Mouse (Mus musculus): ENCODE data around the gene Ripor3. TPM values are rescaled to one million over a fixed set of nuclear protein-coding genes. Genes with fewer than 3 reads are reported as not detected.

Gene Ripor3
- polyA plus RNA-seq, 1 experiment from 2014 or later = 0.98 TPM

- Histone ChIP-seq H3K9ac (replicated peaks) (no peak overlapping the region), H3K4me3 (replicated peaks) (no peak overlapping the region), H3K4me2 (no peak overlapping the region), H3K27me3 (no peaks in the 10 kb centered on the region), H3K9me3 (no peaks in the 10 kb centered on the region), H3K27ac (no peak overlapping the region), H3K4me1 (replicated peaks) (peaks cover 68% of the 10 kb centered on the region), H3K36me3 (no peaks in the 10 kb centered on the region)
- 79% methylated on average over 12 of the region's 12 CpGs for WGBS
- ATAC-seq (ENCODE audit: insufficient number of reproducible peaks, insufficient read depth, low FRiP score, low TSS enrichment, low read depth) = no peak
These were observed 67.3 kb downstream of the Ripor3 start for GRCm38 (mm10) chr2:167942926-167943633.

DNA sequence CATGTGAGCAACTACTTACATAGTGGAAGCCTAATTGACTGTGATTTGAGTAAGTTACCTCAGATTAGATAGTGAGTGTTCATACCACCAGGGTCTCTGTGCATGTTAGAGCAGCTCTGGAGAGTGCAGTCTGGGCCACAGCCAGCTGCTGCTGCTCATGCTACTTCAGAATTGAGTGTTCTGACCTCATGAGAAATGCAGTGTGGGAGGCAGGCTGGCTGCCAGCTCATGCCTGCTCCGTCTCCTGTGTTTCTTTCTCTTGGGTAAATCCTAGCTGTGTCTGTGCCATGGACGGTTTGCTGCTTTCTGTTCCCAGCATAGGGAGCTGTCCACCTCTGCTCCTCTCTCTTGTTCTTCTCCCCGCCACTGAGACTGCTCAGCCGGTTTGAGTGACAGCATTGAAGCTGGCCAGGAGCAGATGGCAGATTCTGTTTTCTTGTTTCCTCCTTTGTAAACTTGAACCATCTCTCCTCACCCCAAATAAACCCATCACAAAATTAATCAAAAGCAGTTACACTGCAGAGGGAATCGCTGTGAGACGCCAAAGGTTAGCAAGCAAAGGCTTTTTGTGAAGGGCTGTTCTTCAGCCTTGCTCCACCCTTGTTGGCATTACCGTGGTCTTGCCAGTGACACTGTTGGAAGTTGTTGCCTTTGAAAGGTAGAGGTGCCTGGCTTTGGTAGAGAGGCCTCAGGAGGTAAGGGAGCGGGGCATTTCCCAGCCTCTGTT, 68.1 kb downstream of the Ripor3 start:
- no peaks in the 10 kb centered on the region for H3K27me3 ChIP-seq
- 0 out of 2 replicates have a peak overlapping the region, but pooled peaks have one; percentile 30 for H3K27ac ChIP-seq
- no peak for ATAC-seq (ENCODE audit: insufficient number of reproducible peaks, insufficient read depth, low FRiP score, low TSS enrichment, low read depth)
- H3K4me1 ChIP-seq (replicated peaks) = peaks cover 64% of the 10 kb centered on the region
- no peaks in the 10 kb centered on the region for H3K36me3 ChIP-seq
- H3K4me2 ChIP-seq = no peak overlapping the region
- H3K9ac ChIP-seq (replicated peaks) = 0 out of 2 replicates have a peak overlapping the region, but pooled peaks have one; percentile 4
- no peak overlapping the region for H3K4me3 ChIP-seq (replicated peaks)
- WGBS = 55% methylated on average over 8 of the region's 8 CpGs
- H3K9me3 ChIP-seq = no peaks in the 10 kb centered on the region

DNA sequence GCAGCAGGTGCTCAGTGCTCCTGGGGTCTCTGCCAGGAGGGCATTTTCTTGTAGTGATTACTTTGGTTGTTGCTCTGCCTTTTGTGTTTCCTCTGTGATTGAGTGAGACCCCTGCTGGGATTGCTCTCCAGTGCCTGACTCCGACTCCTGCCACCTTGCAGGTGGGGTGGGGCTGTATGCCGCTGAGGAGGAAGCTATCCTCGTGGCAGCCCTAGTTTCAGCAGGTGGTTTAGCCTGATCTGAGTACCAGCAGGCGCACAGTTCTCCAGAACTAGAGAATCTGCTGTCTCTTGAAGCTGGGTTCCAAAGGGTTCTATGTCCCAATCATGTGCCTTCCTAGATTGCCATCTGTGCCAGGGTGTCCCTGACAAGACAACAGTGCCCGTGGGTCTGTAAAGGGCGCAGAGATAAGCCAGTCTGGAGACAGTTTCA, 68.7 kb downstream of the Ripor3 start:
- H3K9me3 ChIP-seq = no peaks in the 10 kb centered on the region
- H3K9ac ChIP-seq (replicated peaks) = 0 out of 2 replicates have a peak overlapping the region, but pooled peaks have one; percentile 4
- peaks cover 64% of the 10 kb centered on the region for H3K4me1 ChIP-seq (replicated peaks)
- H3K4me3 ChIP-seq (replicated peaks) = no peak overlapping the region
- H3K27ac ChIP-seq = no peak overlapping the region
- 56% methylated on average over 6 of the region's 6 CpGs for WGBS
- ATAC-seq (ENCODE audit: insufficient number of reproducible peaks, insufficient read depth, low FRiP score, low TSS enrichment, low read depth) = no peak
- no peak overlapping the region for H3K4me2 ChIP-seq
- no peaks in the 10 kb centered on the region for H3K36me3 ChIP-seq
- H3K27me3 ChIP-seq = no peaks in the 10 kb centered on the region

GRCm38 (mm10) chr2:167941320-167941719, 69.1 kb downstream of the Ripor3 start:
- ATAC-seq (ENCODE audit: insufficient number of reproducible peaks, insufficient read depth, low FRiP score, low TSS enrichment, low read depth) = no peak
- no peak overlapping the region for H3K27ac ChIP-seq
- H3K27me3 ChIP-seq = no peaks in the 10 kb centered on the region
- peaks cover 64% of the 10 kb centered on the region for H3K4me1 ChIP-seq (replicated peaks)
- no peaks in the 10 kb centered on the region for H3K9me3 ChIP-seq
- 63% methylated on average over 4 of the region's 4 CpGs for WGBS
- H3K4me2 ChIP-seq = no peak overlapping the region
- no peaks in the 10 kb centered on the region for H3K36me3 ChIP-seq
- no peak overlapping the region for H3K4me3 ChIP-seq (replicated peaks)
- H3K9ac ChIP-seq (replicated peaks) = no peak overlapping the region

DNA sequence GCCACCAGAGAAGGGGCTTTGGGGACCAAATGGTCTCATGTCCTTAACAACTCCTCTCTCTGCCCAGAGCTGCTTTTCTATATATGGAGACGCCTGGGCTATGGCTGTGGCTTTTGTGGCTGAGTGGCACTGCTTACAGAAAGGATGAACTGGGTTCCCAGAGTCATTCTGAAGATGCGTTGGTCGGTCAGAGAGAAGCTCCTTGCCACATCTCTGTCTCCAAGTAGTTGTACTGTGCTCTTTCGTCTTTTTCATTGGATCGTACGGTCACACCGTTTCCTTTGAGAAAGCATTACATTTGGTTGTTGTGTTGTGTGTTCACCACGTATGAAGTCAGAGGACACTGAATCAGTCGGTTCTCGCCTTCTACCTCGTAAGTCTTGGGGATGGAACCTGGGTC, 69.8 kb downstream of the Ripor3 start:
- 87% methylated on average over 11 of the region's 11 CpGs for WGBS
- no peak overlapping the region for H3K4me2 ChIP-seq
- H3K27ac ChIP-seq = no peak overlapping the region
- no peak overlapping the region for H3K9ac ChIP-seq (replicated peaks)
- no peaks in the 10 kb centered on the region for H3K9me3 ChIP-seq
- peaks cover 61% of the 10 kb centered on the region for H3K4me1 ChIP-seq (replicated peaks)
- no peaks in the 10 kb centered on the region for H3K36me3 ChIP-seq
- H3K4me3 ChIP-seq (replicated peaks) = no peak overlapping the region
- no peak for ATAC-seq (ENCODE audit: insufficient number of reproducible peaks, insufficient read depth, low FRiP score, low TSS enrichment, low read depth)
- no peaks in the 10 kb centered on the region for H3K27me3 ChIP-seq

DNA sequence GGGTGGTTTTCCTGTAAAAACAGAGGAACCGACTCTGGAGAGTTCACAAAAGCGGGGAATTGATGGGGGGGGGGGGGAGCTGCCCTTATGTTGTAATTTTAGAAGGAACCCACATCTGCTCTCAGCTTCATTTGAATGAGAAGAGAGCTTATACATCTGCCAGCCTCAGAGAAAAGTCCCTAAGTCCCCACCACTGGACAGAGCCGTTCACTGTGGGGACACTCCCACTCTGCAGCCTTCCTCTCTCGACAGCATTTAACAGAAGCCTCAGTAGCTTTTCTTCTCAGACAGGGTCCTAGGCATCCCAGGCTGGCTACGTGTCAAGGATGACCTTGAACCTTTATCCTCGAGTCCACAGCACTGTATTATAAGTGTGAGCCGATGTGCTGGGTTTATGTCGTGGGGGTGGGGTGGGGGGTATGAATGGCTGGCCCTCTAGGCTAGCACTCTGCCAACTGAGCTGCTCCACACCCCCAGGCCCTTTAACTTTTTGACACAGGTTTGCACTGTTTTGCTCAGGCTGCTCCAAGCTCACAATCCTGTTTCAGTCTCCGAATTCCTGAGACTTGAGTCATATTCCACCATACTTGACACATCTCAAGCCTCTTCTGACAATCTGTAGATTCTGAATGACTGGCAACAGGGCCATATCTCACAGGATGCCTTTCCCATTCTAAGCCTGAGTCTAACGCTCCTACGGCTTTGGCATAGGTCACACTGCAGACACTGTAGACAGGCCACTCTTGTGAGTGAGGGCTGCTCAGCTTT, 70.6 kb downstream of the Ripor3 start:
- H3K27me3 ChIP-seq = no peaks in the 10 kb centered on the region
- H3K27ac ChIP-seq = peak overlapping the region; percentile 7; the same call in 1 of the 2 replicates
- WGBS = 49% methylated on average over 11 of the region's 11 CpGs
- H3K9me3 ChIP-seq = no peaks in the 10 kb centered on the region
- H3K36me3 ChIP-seq = no peaks in the 10 kb centered on the region
- no peak overlapping the region for H3K4me2 ChIP-seq
- H3K9ac ChIP-seq (replicated peaks) = no peak overlapping the region
- H3K4me3 ChIP-seq (replicated peaks) = no peak overlapping the region
- H3K4me1 ChIP-seq (replicated peaks) = peaks cover 52% of the 10 kb centered on the region
- ATAC-seq (ENCODE audit: insufficient number of reproducible peaks, insufficient read depth, low FRiP score, low TSS enrichment, low read depth) = no peak

GRCm38 (mm10) chr2:167939204-167939603, 71.2 kb downstream of the Ripor3 start:
- peaks cover 51% of the 10 kb centered on the region for H3K4me1 ChIP-seq (replicated peaks)
- no peak overlapping the region for H3K4me2 ChIP-seq
- no peaks in the 10 kb centered on the region for H3K36me3 ChIP-seq
- ATAC-seq (ENCODE audit: insufficient number of reproducible peaks, insufficient read depth, low FRiP score, low TSS enrichment, low read depth) = no peak; the same call in 1 of the 2 replicates
- H3K9ac ChIP-seq (replicated peaks) = no peak overlapping the region
- no peak overlapping the region for H3K4me3 ChIP-seq (replicated peaks)
- H3K27ac ChIP-seq = peak overlapping the region; percentile 7; the same call in 1 of the 2 replicates
- no peaks in the 10 kb centered on the region for H3K9me3 ChIP-seq
- WGBS = 24% methylated on average over 4 of the region's 4 CpGs
- no peaks in the 10 kb centered on the region for H3K27me3 ChIP-seq

DNA sequence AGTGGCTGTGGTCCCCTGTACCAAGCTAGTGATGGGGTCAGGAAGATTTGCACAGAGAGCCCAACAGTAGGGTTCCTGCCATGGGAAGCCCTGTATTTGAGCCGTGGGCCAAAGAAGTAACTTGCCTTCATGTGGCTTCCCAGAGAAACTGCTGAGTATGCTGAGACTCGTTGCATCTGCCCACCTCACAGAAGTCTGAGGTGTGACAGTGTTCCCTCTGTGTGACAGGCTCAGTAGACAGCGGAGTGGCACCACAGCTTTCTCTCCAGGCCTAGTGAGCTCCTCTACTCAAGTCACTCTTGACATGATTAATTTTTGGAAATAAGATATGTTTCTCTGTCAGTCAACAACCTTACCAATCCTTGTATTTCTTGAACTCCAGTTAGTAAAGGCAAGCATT, 71.6 kb downstream of the Ripor3 start:
- H3K4me3 ChIP-seq (replicated peaks) = no peak overlapping the region
- no peak for ATAC-seq (ENCODE audit: insufficient number of reproducible peaks, insufficient read depth, low FRiP score, low TSS enrichment, low read depth)
- no peaks in the 10 kb centered on the region for H3K36me3 ChIP-seq
- H3K4me2 ChIP-seq = no peak overlapping the region
- 63% methylated on average over 3 of the region's 3 CpGs for WGBS
- no peak overlapping the region; the same call in 1 of the 2 replicates for H3K9ac ChIP-seq (replicated peaks)
- peaks cover 56% of the 10 kb centered on the region for H3K4me1 ChIP-seq (replicated peaks)
- no peaks in the 10 kb centered on the region for H3K9me3 ChIP-seq
- H3K27ac ChIP-seq = no peak overlapping the region
- no peaks in the 10 kb centered on the region for H3K27me3 ChIP-seq

- ATAC-seq (ENCODE audit: insufficient number of reproducible peaks, insufficient read depth, low FRiP score, low TSS enrichment, low read depth) = no peak
- Histone ChIP-seq H3K4me2 (no peak overlapping the region), H3K36me3 (no peaks in the 10 kb centered on the region), H3K4me1 (replicated peaks) (peaks cover 52% of the 10 kb centered on the region), H3K9ac (replicated peaks) (no peak overlapping the region), H3K9me3 (no peaks in the 10 kb centered on the region), H3K27ac (no peak overlapping the region), H3K27me3 (no peaks in the 10 kb centered on the region), H3K4me3 (replicated peaks) (no peak overlapping the region)
- WGBS = 89% methylated on average over 3 of the region's 3 CpGs
These were observed 74.5 kb downstream of the Ripor3 start for GRCm38 (mm10) chr2:167935956-167936355.

GRCm38 (mm10) chr2:167933397-167933796, 77.0 kb downstream of the Ripor3 start:
- 46% methylated on average over 7 of the region's 7 CpGs for WGBS
- H3K27ac ChIP-seq = no peak overlapping the region
- peak overlapping the region; percentile 88 for H3K4me2 ChIP-seq
- no peaks in the 10 kb centered on the region for H3K27me3 ChIP-seq
- no peak for ATAC-seq (ENCODE audit: insufficient number of reproducible peaks, insufficient read depth, low FRiP score, low TSS enrichment, low read depth)
- no peaks in the 10 kb centered on the region for H3K9me3 ChIP-seq
- H3K4me3 ChIP-seq (replicated peaks) = peak overlapping the region; percentile 89
- H3K4me1 ChIP-seq (replicated peaks) = peaks cover 29% of the 10 kb centered on the region
- peak overlapping the region; percentile 83; the same call in 1 of the 2 replicates for H3K9ac ChIP-seq (replicated peaks)
- H3K36me3 ChIP-seq = no peaks in the 10 kb centered on the region

- ATAC-seq (ENCODE audit: insufficient number of reproducible peaks, insufficient read depth, low FRiP score, low TSS enrichment, low read depth) = 0 out of 2 replicates have a peak, but pooled peaks have one; percentile 22
- Histone ChIP-seq H3K27me3 (no peaks in the 10 kb centered on the region), H3K9ac (replicated peaks) (peak overlapping the region; percentile 83), H3K9me3 (no peaks in the 10 kb centered on the region), H3K4me2 (peak overlapping the region; percentile 88), H3K36me3 (no peaks in the 10 kb centered on the region), H3K4me3 (replicated peaks) (peak overlapping the region; percentile 89), H3K4me1 (replicated peaks) (peaks cover 28% of the 10 kb centered on the region), H3K27ac (peak overlapping the region; percentile 0; the same call in 1 of the 2 replicates)
- WGBS = 0% methylated on average over 18 of the region's 18 CpGs
These were observed 77.6 kb downstream of the Ripor3 start for GRCm38 (mm10) chr2:167932727-167933231.
